Mouse (Mus musculus) cerebellum, postnatal 25 days (tissue): ENCODE results near the gene Psapl1.
A peak's percentile ranks its signal among the peaks of the same experiment; 100 is the strongest.

Source experiments
- DNase-seq, 2 experiments: peaks; one replicate each; pipeline ENCODE4 v3.0.0; 2021; ENCODE audit warnings: mixed read lengths in 2 of 2

Psapl1 gene

GRCm38 (mm10) chr5:36203916-36204315, at the start of gene Psapl1:
Gene Psapl1 (plus strand): TSS chr5:36204021.
- DNase-seq = no peak

DNA sequence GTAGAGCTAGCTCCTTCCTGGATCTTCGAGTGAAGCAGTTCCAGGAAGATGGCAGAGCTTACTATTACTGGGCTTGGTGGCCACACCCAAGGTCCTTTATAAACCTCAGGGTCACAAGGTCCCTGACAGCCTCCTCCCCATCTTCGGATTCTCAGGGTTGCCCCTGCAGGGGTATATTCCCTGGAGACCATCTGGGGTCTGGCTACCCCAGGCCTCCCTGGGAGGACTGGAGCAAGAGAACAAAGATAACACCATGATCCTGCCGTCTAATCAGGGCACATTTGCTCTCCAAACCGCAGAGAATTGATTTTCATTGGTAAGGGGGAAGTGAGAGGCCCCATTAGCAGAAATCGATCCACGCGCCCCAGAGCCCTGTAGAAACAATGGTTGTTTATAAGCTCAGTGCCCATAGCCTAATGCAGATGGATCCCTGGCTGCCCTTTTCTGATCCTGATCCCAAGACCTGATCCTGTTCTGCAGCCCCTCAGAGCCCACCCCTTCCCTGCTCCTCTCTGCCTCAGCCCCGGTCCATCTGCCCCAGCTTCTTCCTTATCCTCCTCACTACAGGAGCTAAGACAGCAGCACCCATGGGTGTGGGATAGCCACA, 48.8 kb upstream of the Psapl1 start:
- DNase-seq = no peak

DNA sequence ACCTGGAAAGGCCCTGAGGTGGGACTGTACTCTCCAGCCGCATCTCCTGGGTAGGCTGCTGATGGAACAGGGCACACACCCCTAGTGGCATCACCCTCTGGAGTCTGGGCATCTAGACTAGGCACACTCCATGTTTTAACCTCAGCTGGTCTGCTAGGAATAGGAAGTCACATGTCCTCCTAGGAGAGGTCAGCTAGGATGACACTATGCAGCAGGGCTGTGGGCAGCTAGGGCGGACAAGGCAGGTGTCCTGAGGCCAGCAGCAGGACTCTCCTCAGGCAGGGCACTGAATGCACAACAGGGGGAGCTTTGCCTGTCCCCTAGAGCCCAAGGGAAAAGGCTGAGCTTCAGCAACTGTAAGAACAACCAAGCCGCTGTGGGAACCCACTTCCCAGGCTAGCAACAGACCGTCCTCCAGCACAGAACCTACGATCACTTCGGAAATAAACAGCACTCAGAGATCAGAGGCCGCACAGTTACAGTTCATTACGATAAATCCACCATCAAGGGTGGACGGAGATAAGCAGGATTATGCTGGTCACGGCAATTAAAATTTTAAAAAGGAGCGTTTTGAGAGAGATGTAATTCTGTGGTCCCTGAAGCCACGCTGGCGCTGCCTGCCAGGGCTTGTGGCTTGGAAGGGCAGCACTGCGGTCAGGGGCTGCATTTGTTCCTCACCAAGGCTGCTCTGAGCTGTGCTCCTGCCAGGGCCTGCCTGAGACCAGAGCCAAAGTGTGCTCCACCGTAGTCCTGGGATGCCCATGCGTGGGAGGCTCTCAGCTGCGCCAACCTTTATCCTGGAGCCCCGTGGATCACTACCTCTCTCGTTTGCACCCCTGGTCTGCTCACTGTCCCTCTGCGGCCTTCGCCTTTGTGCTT, 38.2 kb upstream of the Psapl1 start:
- DNase-seq = peak in 1 of 2 experiments; percentile 23

GRCm38 (mm10) chr5:36166346-36167013, 37.3 kb upstream of the Psapl1 start:
- DNase-seq = no peak

DNA sequence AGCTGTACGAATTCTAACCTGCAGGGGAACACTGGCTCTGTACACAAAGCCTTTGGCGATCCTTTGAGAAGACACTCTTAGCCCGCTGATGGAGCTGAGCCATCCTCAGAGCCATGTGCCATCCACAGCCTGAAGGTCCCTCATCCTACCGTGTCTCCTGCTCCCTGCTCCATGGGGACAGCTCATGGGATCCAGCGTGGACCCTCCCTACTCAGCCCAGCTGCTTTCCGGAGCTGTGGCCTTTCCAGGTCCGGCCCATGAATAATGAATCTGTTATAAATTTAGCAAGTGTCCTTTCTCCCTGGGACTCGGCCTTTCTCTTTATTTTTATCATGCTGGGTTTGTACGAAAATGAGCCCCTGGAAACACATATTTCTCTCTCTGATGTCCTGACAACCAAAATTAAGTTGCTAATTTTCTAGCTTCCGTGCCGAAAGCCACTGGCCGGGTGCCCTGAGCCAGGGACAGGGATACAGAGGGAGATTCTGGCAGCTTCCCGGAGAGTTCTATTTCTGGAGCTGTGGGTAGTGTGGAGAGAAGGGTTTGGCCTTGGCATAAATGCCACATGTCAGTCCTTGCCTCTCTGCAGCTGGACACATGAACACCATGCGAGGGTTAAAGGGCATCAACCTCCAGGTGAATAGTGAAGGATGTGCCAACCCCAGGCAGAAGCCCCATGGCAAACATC, 34.7 kb upstream of the Psapl1 start:
- peak; percentile 22 to 49 for DNase-seq

- no peak for DNase-seq
These were observed 29.2 kb upstream of the Psapl1 start for GRCm38 (mm10) chr5:36174569-36175115.

DNA sequence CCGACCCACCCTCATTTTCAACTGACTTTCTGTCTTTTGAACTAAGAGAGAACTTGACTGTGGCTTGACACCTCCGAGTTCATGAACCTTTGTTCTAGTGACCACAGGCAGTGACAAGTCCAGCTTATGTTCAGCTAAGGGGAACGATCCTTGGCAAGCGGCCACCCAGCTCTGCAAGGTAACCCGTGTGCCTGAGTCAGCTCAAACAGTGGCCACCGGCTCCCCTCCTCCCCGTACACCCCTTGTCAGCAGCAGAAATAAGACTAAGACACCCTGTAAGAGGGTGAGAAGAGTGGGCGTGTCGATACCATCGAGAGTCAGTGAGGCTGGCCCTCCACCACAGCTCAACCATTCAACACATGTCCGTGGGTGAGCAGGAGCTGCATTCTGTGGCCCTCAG, 27.4 kb upstream of the Psapl1 start:
- DNase-seq = no peak

- no peak for DNase-seq
These were observed 26.9 kb upstream of the Psapl1 start for GRCm38 (mm10) chr5:36176873-36177272.

DNA sequence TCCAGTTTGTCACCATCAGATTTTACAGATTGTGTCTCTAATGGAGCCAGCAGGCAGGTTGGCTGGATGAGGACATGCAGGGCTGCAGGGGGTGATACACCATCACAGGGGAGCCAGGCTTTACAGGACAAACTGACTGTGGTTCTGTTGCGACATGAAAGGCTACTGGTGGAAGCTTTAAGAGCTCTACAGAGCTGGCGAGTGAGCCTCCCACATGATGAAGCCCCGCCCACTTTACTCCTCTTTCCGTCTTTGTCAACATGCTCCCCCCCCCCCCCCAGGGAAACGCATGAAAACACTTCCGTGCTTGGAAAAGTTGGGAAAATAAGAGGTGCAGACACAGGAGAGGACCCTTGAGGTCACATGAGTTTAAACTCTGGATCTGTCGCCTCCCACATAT, 25.6 kb upstream of the Psapl1 start:
- DNase-seq = no peak

DNA sequence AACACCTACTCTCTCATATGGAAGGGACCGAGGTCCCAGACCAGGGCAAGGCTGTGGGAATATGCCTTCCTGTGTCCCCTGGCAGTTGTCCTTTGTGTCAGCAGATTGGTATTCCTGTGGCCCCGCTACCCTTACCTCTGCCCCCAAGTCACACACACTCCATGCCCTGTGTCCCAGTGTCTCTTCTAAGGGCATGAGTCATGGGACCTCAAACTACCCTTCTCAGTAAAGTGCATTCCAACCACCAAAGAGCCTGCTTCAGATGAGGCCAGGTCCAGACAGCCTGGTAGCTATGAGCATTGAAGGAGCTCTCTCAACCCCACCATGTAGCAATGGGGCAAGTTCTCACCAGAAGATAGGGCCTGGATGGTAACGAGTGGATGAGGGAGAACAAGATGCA, 25.0 kb upstream of the Psapl1 start:
- DNase-seq = no peak

DNA sequence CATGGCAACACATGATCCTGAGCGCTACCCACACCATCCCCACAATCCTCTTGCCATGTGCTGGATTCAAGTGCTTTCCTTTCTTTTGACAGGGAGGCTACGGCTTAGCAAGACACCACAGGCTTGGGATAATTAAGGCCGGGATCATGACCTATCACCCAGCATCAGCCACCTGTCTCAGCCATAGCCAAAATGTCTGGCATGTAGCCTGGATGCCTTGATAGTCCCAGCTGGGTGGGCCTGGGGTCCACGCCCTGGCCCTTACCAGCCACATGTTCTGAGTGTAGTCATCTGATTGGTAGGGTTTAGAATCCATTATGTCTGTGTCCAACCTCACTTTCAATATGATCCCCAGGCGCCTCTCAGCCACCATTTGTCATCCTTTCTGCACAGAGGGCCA, 24.1 kb upstream of the Psapl1 start:
- DNase-seq = no peak

GRCm38 (mm10) chr5:36182326-36182725, 21.5 kb upstream of the Psapl1 start:
- DNase-seq = no peak

DNA sequence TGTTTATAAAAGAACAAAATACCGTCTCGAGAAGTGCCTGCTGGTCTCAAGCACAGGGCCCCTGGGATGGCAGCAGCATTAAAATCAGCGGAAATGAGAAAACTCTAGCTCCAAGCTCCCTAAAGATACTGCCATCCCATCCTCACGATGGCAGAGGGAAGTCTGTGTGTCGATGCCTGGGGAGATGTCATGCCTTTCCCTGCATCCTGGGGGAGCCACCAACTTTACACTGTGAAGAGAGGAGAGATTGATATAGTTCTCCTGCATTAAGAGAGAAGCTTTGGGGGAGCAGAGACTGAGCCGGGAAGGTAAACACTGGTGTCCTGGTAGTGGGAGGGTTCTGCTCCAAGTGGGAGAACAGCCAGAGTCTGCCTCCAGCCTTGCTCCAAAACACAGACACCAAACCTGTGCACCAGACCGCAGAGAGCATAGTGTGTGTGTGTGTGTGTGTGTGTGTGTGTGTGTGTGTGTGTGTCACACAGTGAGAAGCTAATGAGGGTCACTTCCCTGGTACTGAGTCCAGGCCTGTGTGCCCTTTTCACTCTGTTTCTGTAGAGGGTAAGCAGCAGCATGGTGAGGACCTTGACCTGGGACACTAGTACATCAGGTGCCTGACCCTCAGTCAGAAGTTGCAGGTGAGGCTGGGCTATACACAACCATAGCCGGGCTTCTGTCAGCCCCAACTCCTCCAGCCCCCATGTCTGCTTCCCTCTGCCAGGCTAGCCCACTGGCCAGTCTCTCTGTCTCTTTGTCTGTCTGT, 17.3 kb upstream of the Psapl1 start:
- DNase-seq = no peak

DNA sequence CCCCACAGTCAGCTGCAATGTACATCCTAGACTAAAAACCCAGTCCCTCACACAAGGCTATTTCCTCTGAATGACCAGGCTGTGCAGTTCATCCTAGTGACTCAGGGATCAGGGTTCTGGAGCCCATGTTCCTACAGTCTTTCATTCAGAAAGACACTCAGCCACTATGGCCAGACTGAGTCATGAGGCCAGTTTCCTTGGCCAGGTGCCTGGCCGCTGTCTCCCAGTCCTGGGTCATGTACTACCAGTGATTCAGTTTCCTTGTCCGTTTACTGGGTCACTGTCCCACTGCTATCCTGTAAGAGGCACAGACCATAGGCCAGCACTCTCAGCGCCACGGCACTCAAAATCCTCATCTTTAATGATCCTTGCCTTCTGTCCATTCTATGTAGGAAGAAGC, 15.5 kb upstream of the Psapl1 start:
- DNase-seq = peak in 1 of 2 experiments; percentile 21

DNA sequence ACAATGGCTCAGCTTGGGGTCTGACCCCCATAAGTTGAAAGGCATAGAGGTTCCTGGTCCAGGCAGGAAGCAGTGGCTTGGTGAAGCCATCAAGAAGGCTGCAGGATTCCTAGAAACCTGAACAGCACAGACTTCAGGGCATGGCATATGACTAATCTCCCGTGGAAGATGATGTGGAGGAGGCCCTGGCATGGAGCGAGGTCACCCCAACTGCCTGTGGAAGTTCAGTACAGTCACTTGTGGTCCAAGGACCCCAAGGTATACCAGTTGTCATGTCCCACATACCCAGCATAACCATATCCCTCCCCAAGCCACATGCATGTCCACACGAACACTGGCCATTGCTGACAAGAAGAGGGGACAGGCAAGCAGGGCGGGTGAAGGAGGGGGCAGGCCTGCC, 12.5 kb upstream of the Psapl1 start:
- no peak for DNase-seq

DNA sequence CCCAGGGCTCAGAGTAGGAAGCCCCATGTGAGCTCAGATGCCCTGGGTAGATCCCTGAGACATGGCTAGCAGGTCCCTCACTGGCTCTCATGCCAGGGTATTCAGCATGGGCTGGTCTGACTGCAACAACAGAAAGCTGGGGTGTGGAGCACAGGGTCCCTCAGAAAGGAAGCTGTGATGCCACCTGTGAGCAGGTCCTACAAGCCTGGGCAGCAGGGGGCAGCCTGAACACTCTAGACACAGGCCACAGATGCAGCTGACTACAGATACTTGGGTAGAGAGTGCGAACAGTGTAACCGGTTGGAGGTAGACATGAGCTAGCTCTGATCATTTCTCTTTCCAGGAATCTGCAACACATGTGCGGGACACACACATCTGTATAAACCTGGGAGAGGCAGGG, 11.9 kb upstream of the Psapl1 start:
- DNase-seq = no peak

- DNase-seq = no peak
These were observed 11.1 kb upstream of the Psapl1 start for GRCm38 (mm10) chr5:36192677-36193076.

- no peak for DNase-seq
These were observed 9.2 kb upstream of the Psapl1 start for GRCm38 (mm10) chr5:36194631-36195030.

DNA sequence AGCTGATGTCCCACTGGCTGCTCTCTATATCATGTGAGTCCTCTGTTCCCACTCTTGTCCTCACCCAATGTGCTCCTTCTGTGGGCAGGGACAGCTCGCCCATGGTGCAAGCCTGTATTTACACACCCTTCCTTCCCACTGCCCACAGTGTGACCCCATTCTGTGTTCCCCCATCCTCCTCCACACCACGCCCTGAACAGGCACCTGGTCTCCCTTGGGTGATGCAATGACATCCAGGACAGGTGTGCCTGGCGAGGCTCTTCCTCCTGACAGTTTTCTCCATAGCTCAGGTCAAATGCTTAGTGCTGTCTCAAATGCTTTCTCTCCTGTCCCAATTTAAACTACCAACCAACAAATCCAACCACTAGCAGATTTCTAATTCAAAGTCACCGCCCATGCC, 8.4 kb upstream of the Psapl1 start:
- no peak for DNase-seq

DNA sequence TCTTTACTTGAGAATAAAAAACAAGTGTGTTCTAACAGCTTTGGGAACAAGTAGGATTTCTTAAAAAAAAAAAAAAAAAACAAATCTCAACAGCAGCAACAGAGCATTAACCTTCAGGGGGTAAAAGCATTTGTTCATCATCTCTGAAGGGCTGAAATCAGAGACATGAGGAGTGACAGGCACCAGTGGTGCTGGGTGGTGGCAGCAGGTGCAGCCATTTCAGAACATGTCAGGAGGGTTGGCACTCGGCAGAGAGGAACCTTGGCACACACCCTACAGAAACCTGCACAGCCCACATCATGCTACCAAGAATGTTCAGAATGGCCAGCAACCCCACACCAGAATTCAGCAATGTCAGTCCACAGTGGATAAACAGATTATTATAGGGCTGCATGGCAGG, 4.3 kb upstream of the Psapl1 start:
- DNase-seq = no peak

GRCm38 (mm10) chr5:36202781-36203180, 1.0 kb upstream of the Psapl1 start:
- no peak for DNase-seq

DNA sequence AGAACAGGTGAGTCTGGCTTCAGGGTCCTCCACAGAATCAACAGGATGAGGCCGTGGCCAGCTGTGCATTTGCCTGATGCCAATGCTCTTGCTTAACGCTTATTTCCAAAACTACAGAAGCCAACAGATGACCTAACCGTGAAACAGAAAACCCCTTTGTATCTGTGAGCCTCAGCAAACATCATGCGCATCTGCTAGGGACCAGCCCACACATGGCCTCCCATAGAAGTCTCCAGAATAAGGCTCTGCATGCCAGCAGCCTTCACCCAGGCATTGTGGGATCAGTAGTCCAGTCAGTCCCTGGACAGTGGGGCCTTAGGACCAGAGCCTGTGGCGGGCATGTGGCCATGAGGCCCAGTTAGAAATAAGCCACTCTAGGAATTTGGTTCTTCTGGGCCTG, 400 bp upstream of the Psapl1 start:
- DNase-seq = no peak
